In genomic region chr3:65869724-65870123, GRCm38 (mm10) we compare ENCODE assay signal across 22 mouse cellular contexts.
DNase-seq lines count a peak whose midpoint lies in the region; TF ChIP-seq lines count a peak whose summit lies in the region.
"Had no signal": no experiment of that assay in that cellular context is flagged by ENCODE, and none has a peak within 500 bp of the region (broad histone marks: within the 10 kb centered on the region; RNA-seq: fewer than 3 reads in every experiment).

No protein-coding gene starts in this region.

- intact Hi-C loops in heart, adult 2 months (cut with DNase I): loop anchor here (5.0 to 10.0 kb wide), 2 partner anchors 38 to 415 kb away; no protein-coding TSS in a partner anchor
- intact Hi-C loops in heart, postnatal 10 days (cut with DNase I): loop anchor here (1.0 to 10.0 kb wide), 2 partner anchors 60 to 885 kb away; no protein-coding TSS in a partner anchor

- peaks cover 2% of the 10 kb centered on the region for H3K36me3 ChIP-seq in heart, adult 2 months (ENCODE audit: control insufficient read depth, insufficient read depth, low read length)
- H3K36me3 ChIP-seq: embryonic facial prominence, embryonic 13.5 days; forebrain, embryonic 10.5 days; heart, embryonic 13.5 days had no signal

- H3K9ac ChIP-seq in heart, adult 2 months (ENCODE audit: low read depth, low read length): no peak overlapping the region
- H3K9ac ChIP-seq: embryonic facial prominence, embryonic 13.5 days; forebrain, embryonic 13.5 days; hindbrain, embryonic 14.5 days had no signal

- no peaks in the 10 kb centered on the region for H3K27me3 ChIP-seq in heart, adult 2 months (ENCODE audit: control insufficient read depth, insufficient read depth, low read length)
- H3K27me3 ChIP-seq: heart, embryonic 13.5 days had no signal

- no peak overlapping the region for H3K4me3 ChIP-seq in heart, adult 2 months
- H3K4me3 ChIP-seq in layer of hippocampus, adult 2 months: no peak overlapping the region
- no peak overlapping the region for H3K4me3 ChIP-seq in embryonic fibroblast, embryonic 13.5 days (ENCODE audit: insufficient read depth, low read length)
- H3K4me3 ChIP-seq: embryonic facial prominence, embryonic 13.5 days; forebrain, embryonic 10.5 days; forebrain, embryonic 13.5 days; heart, embryonic 13.5 days had no signal

- no peak for TF ChIP-seq POLR2A in heart, adult 2 months (IDR thresholded peaks at IDR 0.05; ENCODE audit: insufficient read depth, low read depth, low read length)
- TF ChIP-seq POLR2A in embryonic fibroblast, embryonic 13.5 days (IDR thresholded peaks at IDR 0.05; ENCODE audit: low read depth, low read length): no peak

- WGBS in heart, adult 2 months: 39% methylated on average over 6 of the region's 6 CpGs

- peak overlapping the region; percentile 51; the same call in 1 of the 2 replicates for H3K27ac ChIP-seq in heart, adult 2 months
- peak overlapping the region; percentile 36; the same call in 1 of the 2 replicates for H3K27ac ChIP-seq in layer of hippocampus, adult 2 months
- peak overlapping the region; percentile 67 for H3K27ac ChIP-seq in embryonic fibroblast, embryonic 13.5 days (ENCODE audit: insufficient read depth, low read length)
- H3K27ac ChIP-seq: embryonic facial prominence, embryonic 13.5 days; forebrain, embryonic 10.5 days; forebrain, embryonic 13.5 days; hindbrain, embryonic 14.5 days; hindbrain, postnatal 0 days had no signal

- no peaks in the 10 kb centered on the region for H3K79me2 ChIP-seq in heart, adult 2 months (replicated peaks; ENCODE audit: control insufficient read depth, insufficient read depth, low read length)

- TF ChIP-seq EP300 in heart, adult 2 months (IDR thresholded peaks at IDR 0.05; ENCODE audit: insufficient read depth, low read depth, low read length): no peak

- DNase-seq in adrenal gland, adult 2 months: peak; percentile 54
- no peak for DNase-seq in adrenal gland, postnatal 25 days
- no peak for DNase-seq in heart, adult 2 months
- DNase-seq in heart, postnatal 10 days: no peak
- no peak for DNase-seq in layer of hippocampus, adult 2 months (ENCODE audit: low spot score in 2 of 2)
- no peak for DNase-seq in layer of hippocampus, postnatal 10 days (ENCODE audit: low spot score in 2 of 2)
- no peak for DNase-seq in ovary, postnatal 10 days (ENCODE audit: low spot score)
- DNase-seq: cerebellum, adult 18-20 months; cerebellum, adult 9-11 months; cerebellum, postnatal 25 days; gastrocnemius, postnatal 10 days; gastrocnemius, postnatal 36 days; heart, postnatal 4 days; kidney, adult 18-20 months; kidney, adult 9 months had no signal

- H3K4me1 ChIP-seq in heart, adult 2 months (ENCODE audit: control insufficient read depth, insufficient read depth, low read length): peaks cover 11% of the 10 kb centered on the region
- H3K4me1 ChIP-seq in embryonic fibroblast, embryonic 13.5 days (ENCODE audit: control insufficient read depth, insufficient read depth, low read length): peaks cover 27% of the 10 kb centered on the region

- TF ChIP-seq CTCF in heart, adult 2 months (IDR thresholded peaks at IDR 0.05): no peak
- no peak for TF ChIP-seq CTCF in layer of hippocampus, adult 2 months (conservative IDR thresholded peaks at IDR 0.05)
- no peak for TF ChIP-seq CTCF in embryonic fibroblast, embryonic 13.5 days (IDR thresholded peaks at IDR 0.05; ENCODE audit: borderline replicate concordance, insufficient read depth, low read length)
